ENCODE assay signal across 17 mouse cellular contexts in genomic region chr10:30775568-30775967, GRCm38 (mm10). TPM values are rescaled to one million over a fixed set of nuclear protein-coding genes. Genes with fewer than 3 reads are reported as not detected.
DNase-seq lines count a peak whose midpoint lies in the region; ATAC-seq and TF ChIP-seq lines count a peak whose summit lies in the region.
"Had no signal": no experiment of that assay in that cellular context is flagged by ENCODE, and none has a peak within 500 bp of the region (broad histone marks: within the 10 kb centered on the region; RNA-seq: fewer than 3 reads in every experiment).

No protein-coding gene starts in this region.

- no peaks in the 10 kb centered on the region for H3K9me3 ChIP-seq in kidney, embryonic 15.5 days (replicated peaks)
- H3K9me3 ChIP-seq in neural tube, embryonic 11.5 days (ENCODE audit: control insufficient read depth, low read length): no peaks in the 10 kb centered on the region
- no peaks in the 10 kb centered on the region for H3K9me3 ChIP-seq in midbrain, embryonic 14.5 days (ENCODE audit: control insufficient read depth, low read length)
- H3K9me3 ChIP-seq in liver, postnatal 0 days (ENCODE audit: low read length): no peaks in the 10 kb centered on the region
- H3K9me3 ChIP-seq: embryonic facial prominence, embryonic 13.5 days; limb, embryonic 15.5 days had no signal

- no peak overlapping the region for H3K9ac ChIP-seq in kidney, embryonic 15.5 days
- H3K9ac ChIP-seq in neural tube, embryonic 11.5 days (ENCODE audit: low read length): no peak overlapping the region
- H3K9ac ChIP-seq in midbrain, embryonic 14.5 days (replicated peaks; ENCODE audit: low read length): no peak overlapping the region
- H3K9ac ChIP-seq in liver, postnatal 0 days (replicated peaks): no peak overlapping the region
- H3K9ac ChIP-seq: embryonic facial prominence, embryonic 13.5 days; limb, embryonic 15.5 days had no signal

- 62% methylated on average over 5 of the region's 5 CpGs for WGBS in kidney, embryonic 15.5 days
- WGBS in neural tube, embryonic 11.5 days: 66% methylated on average over 5 of the region's 5 CpGs
- 65% methylated on average over 5 of the region's 5 CpGs for WGBS in midbrain, embryonic 14.5 days
- WGBS in liver, postnatal 0 days (ENCODE audit: insufficient replicate concordance): 89% methylated on average over 5 of the region's 5 CpGs

- no peak for TF ChIP-seq CTCF in liver, postnatal 0 days (IDR thresholded peaks at IDR 0.05; ENCODE audit: low read depth)

- ATAC-seq in kidney, embryonic 15.5 days (replicated peaks; ENCODE audit: low FRiP score): peak; percentile 49; the same call in 1 of the 2 replicates
- ATAC-seq in neural tube, embryonic 11.5 days (ENCODE audit: insufficient read depth, low FRiP score, low TSS enrichment): peak; percentile 76
- 0 out of 2 replicates have a peak, but pooled peaks have one; percentile 36 for ATAC-seq in midbrain, embryonic 14.5 days (ENCODE audit: low FRiP score, low TSS enrichment)
- ATAC-seq in liver, postnatal 0 days: no peak

- no peak for DNase-seq in kidney, postnatal 25 days
- no peak for DNase-seq in neural tube, embryonic 11.5 days (ENCODE audit: low spot score)
- no peak for DNase-seq in neural tube, embryonic 10.5 days (ENCODE audit: extremely low spot score, low spot score)
- DNase-seq in midbrain, embryonic 14.5 days: peak; percentile 15
- no peak for DNase-seq in yolk sac, embryonic 10.5 days (ENCODE audit: low spot score)
- DNase-seq in liver, postnatal 0 days: no peak
- no peak for DNase-seq in adrenal gland, adult (ENCODE audit: inconsistent age in 2 of 2, low spot score in 1 of 2)
- DNase-seq: adrenal gland, postnatal 10 days; cerebellum, postnatal 14 days; gastrocnemius, postnatal 14 days; heart, postnatal 36 days; kidney, adult 2 months; right cerebral cortex, postnatal 14 days had no signal

- TF ChIP-seq EP300 in liver, postnatal 0 days (IDR thresholded peaks at IDR 0.05; ENCODE audit: low read depth): no peak

- no peak overlapping the region for H3K27ac ChIP-seq in kidney, embryonic 15.5 days
- H3K27ac ChIP-seq in neural tube, embryonic 11.5 days (ENCODE audit: low read depth, low read length): no peak overlapping the region
- H3K27ac ChIP-seq in midbrain, embryonic 14.5 days (replicated peaks; ENCODE audit: low read depth, low read length): no peak overlapping the region
- no peak overlapping the region for H3K27ac ChIP-seq in liver, postnatal 0 days (ENCODE audit: low read depth)
- H3K27ac ChIP-seq: embryonic facial prominence, embryonic 13.5 days; limb, embryonic 15.5 days had no signal

- H3K4me2 ChIP-seq in kidney, embryonic 15.5 days: no peak overlapping the region
- H3K4me2 ChIP-seq in neural tube, embryonic 11.5 days (ENCODE audit: low read depth): no peak overlapping the region
- H3K4me2 ChIP-seq in midbrain, embryonic 14.5 days (ENCODE audit: low read length): no peak overlapping the region
- H3K4me2 ChIP-seq in liver, postnatal 0 days (ENCODE audit: low read depth, low read length): no peak overlapping the region
- H3K4me2 ChIP-seq: embryonic facial prominence, embryonic 13.5 days; heart, embryonic 11.5 days; limb, embryonic 15.5 days had no signal

- no peaks in the 10 kb centered on the region for H3K27me3 ChIP-seq in kidney, embryonic 15.5 days
- H3K27me3 ChIP-seq in neural tube, embryonic 11.5 days (ENCODE audit: control insufficient read depth, insufficient read depth, low read length): no peaks in the 10 kb centered on the region
- H3K27me3 ChIP-seq in midbrain, embryonic 14.5 days (ENCODE audit: control insufficient read depth, insufficient read depth, low read length): no peaks in the 10 kb centered on the region
- H3K27me3 ChIP-seq in liver, postnatal 0 days (ENCODE audit: insufficient read depth, low read length): no peaks in the 10 kb centered on the region
- H3K27me3 ChIP-seq: embryonic facial prominence, embryonic 13.5 days; limb, embryonic 15.5 days had no signal

- H3K4me1 ChIP-seq in kidney, embryonic 15.5 days: 0 out of 2 replicates have a peak, but pooled peaks cover 3% of the 10 kb centered on the region
- H3K4me1 ChIP-seq in neural tube, embryonic 11.5 days (ENCODE audit: control insufficient read depth, insufficient read depth, low read length): no peaks in the 10 kb centered on the region
- H3K4me1 ChIP-seq in midbrain, embryonic 14.5 days (ENCODE audit: control insufficient read depth, insufficient read depth, low read length): no peaks in the 10 kb centered on the region
- H3K4me1 ChIP-seq in liver, postnatal 0 days (ENCODE audit: insufficient read depth): no peaks in the 10 kb centered on the region

- no peak overlapping the region for H3K4me3 ChIP-seq in kidney, embryonic 15.5 days (replicated peaks)
- no peak overlapping the region for H3K4me3 ChIP-seq in neural tube, embryonic 11.5 days (ENCODE audit: low read depth, low read length)
- H3K4me3 ChIP-seq in midbrain, embryonic 14.5 days (replicated peaks; ENCODE audit: low read depth, low read length): no peak overlapping the region
- H3K4me3 ChIP-seq in liver, postnatal 0 days (ENCODE audit: low read depth, low read length): no peak overlapping the region
- H3K4me3 ChIP-seq: embryonic facial prominence, embryonic 13.5 days; limb, embryonic 15.5 days had no signal

- H3K36me3 ChIP-seq in kidney, embryonic 15.5 days: no peaks in the 10 kb centered on the region
- H3K36me3 ChIP-seq in neural tube, embryonic 11.5 days (ENCODE audit: control insufficient read depth, insufficient read depth, low read length): no peaks in the 10 kb centered on the region
- H3K36me3 ChIP-seq in midbrain, embryonic 14.5 days (ENCODE audit: control insufficient read depth, insufficient read depth, low read length): no peaks in the 10 kb centered on the region
- 0 out of 2 replicates have a peak, but pooled peaks cover 3% of the 10 kb centered on the region for H3K36me3 ChIP-seq in liver, postnatal 0 days (replicated peaks; ENCODE audit: insufficient read depth, low read length)
- H3K36me3 ChIP-seq: embryonic facial prominence, embryonic 13.5 days; limb, embryonic 15.5 days had no signal

RNA-seq across cellular contexts. Expression of gene Ncoa7, which starts 27.6 kb away (rescaled TPM):
- 16.3 and 16.6 TPM in 2 replicates for polyA plus RNA-seq in kidney, embryonic 15.5 days (2015; fragmentation: Nextera tagmentation; extraction: Ambion mirVana)
- polyA plus RNA-seq in neural tube, embryonic 11.5 days (2014; fragmentation: Nextera tagmentation; extraction: Ambion mirVana): 7.4 and 7.9 TPM in 2 replicates
- 18.5 and 19.2 TPM in 2 replicates for polyA plus RNA-seq in midbrain, embryonic 14.5 days (2014; fragmentation: Nextera tagmentation; extraction: Ambion mirVana)
- 6.4 TPM in 2 replicates for polyA plus RNA-seq in liver, postnatal 0 days (2015; fragmentation: Nextera tagmentation; extraction: Ambion mirVana)
